Mouse (Mus musculus): ENCODE measurements around the gene Cnnm1. TPM values are rescaled to one million over a fixed set of nuclear protein-coding genes. Genes with fewer than 3 reads are reported as not detected.

Cnnm1 gene
- polyA plus RNA-seq, 1 experiment from 2014 or later = 0.14 TPM

GRCm38 (mm10) chr19:43546337-43547117 is 106.3 kb downstream of the Cnnm1 start:
- no peaks in the 10 kb centered on the region for H3K36me3 ChIP-seq
- 11% methylated on average over 19 of the region's 19 CpGs for WGBS
- H3K9me3 ChIP-seq = no peaks in the 10 kb centered on the region
- no peak overlapping the region for H3K27ac ChIP-seq
- peak overlapping the region; percentile 32 for H3K4me3 ChIP-seq
- DNase-seq (ENCODE audit: low spot score) = no peak
- H3K27me3 ChIP-seq (ENCODE audit: insufficient read depth, poor library complexity, severe bottlenecking) = peaks cover 48% of the 10 kb centered on the region
- H3K4me1 ChIP-seq = peaks cover 11% of the 10 kb centered on the region

Other genes with a start within 250 kb of the Cnnm1 start
- gene Hpse2, start 52.1 kb upstream of the Cnnm1 start, polyA plus RNA-seq (2016; fragmentation: Nextera tagmentation; extraction: Ambion mirVana) = 0.04 and 0.29 TPM in 2 replicates
- 119 and 176 TPM in 2 replicates for gene Got1, start 84.2 kb downstream of the Cnnm1 start, polyA plus RNA-seq (2016; fragmentation: Nextera tagmentation; extraction: Ambion mirVana)
- 0.55 and 2.4 TPM in 2 replicates for gene Nkx2-3, start 171.9 kb downstream of the Cnnm1 start, polyA plus RNA-seq (2016; fragmentation: Nextera tagmentation; extraction: Ambion mirVana)
- gene Slc25a28, start 234.4 kb downstream of the Cnnm1 start, polyA plus RNA-seq (2016; fragmentation: Nextera tagmentation; extraction: Ambion mirVana) = 9.2 and 13.7 TPM in 2 replicates
- gene Entpd7, start 249.2 kb downstream of the Cnnm1 start, polyA plus RNA-seq (2016; fragmentation: Nextera tagmentation; extraction: Ambion mirVana) = 7.7 and 7.9 TPM in 2 replicates

All from heart, embryonic 10.5 days (tissue).